Mouse (Mus musculus) midbrain, embryonic 16.5 days (tissue): ENCODE results near the gene Plcd4. TPM values are rescaled to one million over a fixed set of nuclear protein-coding genes. Genes with fewer than 3 reads are reported as not detected.

Experiments
- ATAC-seq: fragments of 200-750 bp; cut with Nextera tagmentation; 2 replicates; pipeline ENCODE4 v1.8.0; 2017; ENCODE audit warnings: moderate TSS enrichment
- H3K27ac ChIP-seq: fragments of 300-500 bp; sonication (generic); 2 replicates; pipeline ENCODE4 v1.5.1; 2014; ENCODE audit warnings: mild to moderate bottlenecking, low read length, mixed read lengths
- H3K27me3 ChIP-seq: fragments of 300-500 bp; sonication (generic); 2 replicates; pipeline ENCODE4 v1.6.1; 2014; ENCODE audit warnings: low read depth, low read length, mixed read lengths; ENCODE audit not compliant: control insufficient read depth, insufficient read depth
- H3K36me3 ChIP-seq: fragments of 300-500 bp; sonication (generic); 2 replicates; pipeline ENCODE4 v1.6.1; 2014; ENCODE audit warnings: mild to moderate bottlenecking, low read length, moderate library complexity, mixed read lengths; ENCODE audit not compliant: control insufficient read depth, insufficient read depth
- H3K4me1 ChIP-seq: fragments of 300-500 bp; sonication (generic); 2 replicates; pipeline ENCODE4 v1.6.1; 2014; ENCODE audit warnings: mild to moderate bottlenecking, low read length, mixed read lengths; ENCODE audit not compliant: control insufficient read depth, insufficient read depth
- H3K4me2 ChIP-seq: fragments of 300-500 bp; sonication (generic); 2 replicates; pipeline ENCODE4 v1.6.1; 2014; ENCODE audit warnings: mild to moderate bottlenecking, low read length, mixed read lengths
- H3K4me3 ChIP-seq: fragments of 300-500 bp; sonication (generic); 2 replicates; pipeline ENCODE4 v1.5.1; 2014; ENCODE audit warnings: low read depth, mild to moderate bottlenecking, low read length, moderate library complexity, mixed read lengths
- H3K9ac ChIP-seq: fragments of 300-500 bp; sonication (generic); 2 replicates; pipeline ENCODE4 v1.6.1; 2014; ENCODE audit warnings: low read depth, low read length, mixed read lengths
- H3K9me3 ChIP-seq: fragments of 300-500 bp; sonication (generic); replicated peaks from 2 replicates; pipeline ENCODE4 v1.6.1; 2014; ENCODE audit warnings: mild to moderate bottlenecking, low read length, mixed read lengths; ENCODE audit not compliant: control insufficient read depth, poor library complexity, severe bottlenecking
- WGBS: fragments of 180-500 bp; shearing (Covaris S2); extraction: QIAGEN DNeasy Blood & Tissue Kit; methylation state at CpG from one replicate; pipeline ENCODE4 v1.1.7; 2014; 5-methylcytosine and 5-hydroxymethylcytosine counted together
- polyA plus RNA-seq: library from polyadenylated mRNA; unstranded; fragments of >200 nt; fragmentation: Nextera tagmentation; extraction: Ambion mirVana; gene quantifications from 2 replicates; pipeline ENCODE4 v1.2.1, GENCODE M21; 2015

Gene Plcd4
- polyA plus RNA-seq, 1 experiment from 2014 or later, result 7.5 TPM

GRCm38 (mm10) chr1:74584616-74585398 is 42.1 kb downstream of the Plcd4 start:
- no peak overlapping the region for H3K4me2 ChIP-seq
- WGBS, result 92% methylated on average over 3 of the region's 3 CpGs
- no peak for ATAC-seq
- H3K36me3 ChIP-seq, result peaks cover 3% of the 10 kb centered on the region; the same call in 1 of the 2 replicates
- no peaks in the 10 kb centered on the region for H3K27me3 ChIP-seq
- H3K9me3 ChIP-seq, result no peaks in the 10 kb centered on the region
- no peak overlapping the region for H3K9ac ChIP-seq
- H3K4me3 ChIP-seq, result no peak overlapping the region
- peaks cover 33% of the 10 kb centered on the region for H3K4me1 ChIP-seq
- no peak overlapping the region for H3K27ac ChIP-seq

- no peak for ATAC-seq
- Histone ChIP-seq H3K27me3 (no peaks in the 10 kb centered on the region), H3K9me3 (no peaks in the 10 kb centered on the region), H3K27ac (peak overlapping the region; percentile 86), H3K36me3 (peaks cover 14% of the 10 kb centered on the region), H3K4me2 (peak overlapping the region; percentile 90), H3K4me3 (peak overlapping the region; percentile 76), H3K4me1 (peaks cover 33% of the 10 kb centered on the region), H3K9ac (peak overlapping the region; percentile 80)
- under 1% methylated on average over 24 of the region's 24 CpGs for WGBS
Measured at GRCm38 (mm10) chr1:74587233-74587772, 44.6 kb downstream of the Plcd4 start.

- WGBS, result under 1% methylated on average over 47 of the region's 48 CpGs
- peaks cover 14% of the 10 kb centered on the region for H3K36me3 ChIP-seq
- peak within 1 kb of the TSS; percentile 80 for H3K9ac ChIP-seq
- peak within 1 kb of the TSS; percentile 76 for H3K4me3 ChIP-seq
- H3K27ac ChIP-seq, result peak within 1 kb of the TSS; percentile 86
- peaks cover 33% of the 10 kb centered on the region for H3K4me1 ChIP-seq
- no peaks in the 10 kb centered on the region for H3K27me3 ChIP-seq
- peak within 1 kb of the TSS; percentile 90 for H3K4me2 ChIP-seq
- no peaks in the 10 kb centered on the region for H3K9me3 ChIP-seq
- ATAC-seq, result peak; percentile 100
Measured at GRCm38 (mm10) chr1:74587773-74588445, 45.2 kb downstream of the Plcd4 start, which contains the start of the genes Zfp142 and Bcs1l. Gene Zfp142 (minus strand): TSS chr1:74588246. Gene Bcs1l (plus strand): TSS chr1:74588289.

GRCm38 (mm10) chr1:74594434-74594833 is 51.7 kb downstream of the Plcd4 start:
- ATAC-seq, result no peak
- H3K4me2 ChIP-seq, result no peak overlapping the region
- WGBS, result 92% methylated on average over 8 of the region's 8 CpGs
- no peaks in the 10 kb centered on the region; the same call in 1 of the 2 replicates for H3K4me1 ChIP-seq
- no peaks in the 10 kb centered on the region for H3K9me3 ChIP-seq
- H3K4me3 ChIP-seq, result no peak overlapping the region
- H3K27ac ChIP-seq, result no peak overlapping the region
- H3K27me3 ChIP-seq, result no peaks in the 10 kb centered on the region
- H3K9ac ChIP-seq, result no peak overlapping the region
- peaks cover 40% of the 10 kb centered on the region for H3K36me3 ChIP-seq

GRCm38 (mm10) chr1:74600501-74601266 is 58.0 kb downstream of the Plcd4 start:
- no peaks in the 10 kb centered on the region for H3K27me3 ChIP-seq
- peak overlapping the region; percentile 94 for H3K4me3 ChIP-seq
- peak overlapping the region; percentile 76 for H3K27ac ChIP-seq
- peaks cover 17% of the 10 kb centered on the region for H3K36me3 ChIP-seq
- no peaks in the 10 kb centered on the region for H3K9me3 ChIP-seq
- peaks cover 14% of the 10 kb centered on the region for H3K4me1 ChIP-seq
- peak; percentile 86 for ATAC-seq
- H3K4me2 ChIP-seq, result peak overlapping the region; percentile 94
- WGBS, result 9% methylated on average over 26 of the region's 26 CpGs
- H3K9ac ChIP-seq, result peak overlapping the region; percentile 92

GRCm38 (mm10) chr1:74601267-74601962 is 58.7 kb downstream of the Plcd4 start, which contains the start of the genes Rnf25 and Stk36:
Gene Rnf25 (minus strand): TSS chr1:74601397.
Gene Stk36 (plus strand): TSS chr1:74601445.
- H3K4me2 ChIP-seq, result peak within 1 kb of the TSS; percentile 94
- peak within 1 kb of the TSS; percentile 76 for H3K27ac ChIP-seq
- H3K9ac ChIP-seq, result peak within 1 kb of the TSS; percentile 92
- peaks cover 15% of the 10 kb centered on the region for H3K36me3 ChIP-seq
- ATAC-seq, result peak; percentile 93
- 8% methylated on average over 25 of the region's 25 CpGs for WGBS
- peaks cover 14% of the 10 kb centered on the region for H3K4me1 ChIP-seq
- no peaks in the 10 kb centered on the region for H3K27me3 ChIP-seq
- no peaks in the 10 kb centered on the region for H3K9me3 ChIP-seq
- peak within 1 kb of the TSS; percentile 94 for H3K4me3 ChIP-seq
